ENCODE assay signal across 20 mouse cellular contexts in the genomic region with DNA sequence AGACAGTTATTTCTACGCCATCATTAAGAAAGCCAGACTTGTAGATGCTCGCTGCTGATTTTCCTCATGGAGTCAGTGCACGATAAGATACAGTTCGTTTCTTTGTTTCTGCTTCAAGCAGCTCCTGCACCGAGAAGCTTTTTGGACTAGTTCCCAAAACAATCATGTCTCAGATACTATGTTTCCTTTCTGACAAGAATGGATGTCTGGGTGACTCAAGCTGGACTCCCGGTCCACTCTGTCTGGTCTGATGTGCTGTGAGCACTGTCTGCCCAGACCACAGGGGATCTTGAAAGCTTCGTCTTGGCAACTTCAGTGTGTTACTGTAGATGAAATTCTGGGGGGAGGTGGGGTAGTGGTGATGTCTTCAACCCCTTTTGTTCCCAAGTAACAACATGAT.
DNase-seq lines count a peak whose midpoint lies in the region; ATAC-seq and TF ChIP-seq lines count a peak whose summit lies in the region.
"Had no signal": no experiment of that assay in that cellular context is flagged by ENCODE, and none has a peak within 500 bp of the region (broad histone marks: within the 10 kb centered on the region; RNA-seq: fewer than 3 reads in every experiment).

No protein-coding gene starts in this region.

- 67% methylated on average over 7 of the region's 7 CpGs for WGBS in kidney, postnatal 0 days
- WGBS in midbrain, postnatal 0 days, result 75% methylated on average over 7 of the region's 7 CpGs
- 79% methylated on average over 7 of the region's 7 CpGs for whole genome bisulfite sequencing in midbrain, embryonic 14.5 days

- H3K9ac ChIP-seq in kidney, postnatal 0 days (ENCODE audit: low read depth, low read length), result no peak overlapping the region
- H3K9ac ChIP-seq in midbrain, postnatal 0 days (replicated peaks; ENCODE audit: low read length, poor library complexity, severe bottlenecking), result no peak overlapping the region
- H3K9ac ChIP-seq in midbrain, embryonic 14.5 days (replicated peaks; ENCODE audit: low read length), result no peak overlapping the region
- H3K9ac ChIP-seq: forebrain, embryonic 13.5 days; heart, embryonic 15.5 days; kidney, embryonic 15.5 days; liver, embryonic 15.5 days had no signal

- no peaks in the 10 kb centered on the region for H3K36me3 ChIP-seq in kidney, postnatal 0 days (ENCODE audit: insufficient read depth, low read length)
- no peaks in the 10 kb centered on the region for H3K36me3 ChIP-seq in midbrain, postnatal 0 days (ENCODE audit: insufficient read depth, low read length)
- H3K36me3 ChIP-seq in midbrain, embryonic 14.5 days (ENCODE audit: control insufficient read depth, insufficient read depth, low read length), result no peaks in the 10 kb centered on the region
- H3K36me3 ChIP-seq: heart, embryonic 15.5 days; hindbrain, embryonic 10.5 days; kidney, embryonic 15.5 days; liver, embryonic 15.5 days had no signal

- no peak overlapping the region for H3K27ac ChIP-seq in kidney, postnatal 0 days
- H3K27ac ChIP-seq in midbrain, postnatal 0 days (ENCODE audit: low read depth, low read length), result no peak overlapping the region
- no peak overlapping the region for H3K27ac ChIP-seq in midbrain, embryonic 14.5 days (replicated peaks; ENCODE audit: low read depth, low read length)
- H3K27ac ChIP-seq: forebrain, embryonic 13.5 days; gastrocnemius, adult 2 months; heart, embryonic 15.5 days; hindbrain, embryonic 10.5 days; kidney, embryonic 15.5 days; liver, embryonic 15.5 days had no signal

- DNase-seq in adrenal gland, adult 2 months, result peak; percentile 20
- DNase-seq in adrenal gland, postnatal 25 days, result no peak
- DNase-seq in kidney, postnatal 0 days (ENCODE audit: low spot score), result peak; percentile 16
- DNase-seq in kidney, adult 11 months, result no peak
- DNase-seq in midbrain, postnatal 0 days (ENCODE audit: low spot score), result peak; percentile 47
- no peak for DNase-seq in midbrain, embryonic 14.5 days
- peak; percentile 8 to 40 for DNase-seq in lung, postnatal 4 days
- DNase-seq in kidney, postnatal 25 days, result no peak
- DNase-seq: cerebellum, postnatal 14 days; gastrocnemius, adult 2 months; heart, adult 18-20 months; right cerebral cortex, adult 18-20 months; thymus, adult 2 months had no signal

- ATAC-seq in kidney, postnatal 0 days (replicated peaks; ENCODE audit: low FRiP score, low read depth), result no peak
- ATAC-seq in midbrain, postnatal 0 days (ENCODE audit: low FRiP score), result no peak
- no peak for ATAC-seq in midbrain, embryonic 14.5 days (ENCODE audit: low FRiP score, low TSS enrichment)
- ATAC-seq: forebrain, embryonic 13.5 days; inflammation-experienced regulatory T-cells, adult 6 months had no signal

- H3K27me3 ChIP-seq in kidney, postnatal 0 days (ENCODE audit: insufficient read depth, low read length), result no peaks in the 10 kb centered on the region
- H3K27me3 ChIP-seq in midbrain, postnatal 0 days (ENCODE audit: insufficient read depth, low read length), result no peaks in the 10 kb centered on the region
- H3K27me3 ChIP-seq in midbrain, embryonic 14.5 days (ENCODE audit: control insufficient read depth, insufficient read depth, low read length), result no peaks in the 10 kb centered on the region
- H3K27me3 ChIP-seq: forebrain, embryonic 13.5 days; heart, embryonic 15.5 days; kidney, embryonic 15.5 days; liver, embryonic 15.5 days had no signal

- no peaks in the 10 kb centered on the region for H3K9me3 ChIP-seq in kidney, postnatal 0 days (replicated peaks; ENCODE audit: low read length)
- no peaks in the 10 kb centered on the region for H3K9me3 ChIP-seq in midbrain, postnatal 0 days (ENCODE audit: low read length)
- H3K9me3 ChIP-seq in midbrain, embryonic 14.5 days (ENCODE audit: control insufficient read depth, low read length), result no peaks in the 10 kb centered on the region
- H3K9me3 ChIP-seq: forebrain, embryonic 13.5 days; heart, embryonic 15.5 days; hindbrain, embryonic 10.5 days; kidney, embryonic 15.5 days; liver, embryonic 15.5 days; megakaryocyte, embryonic 14.5 days had no signal

- H3K4me3 ChIP-seq in kidney, postnatal 0 days (replicated peaks; ENCODE audit: low read depth, low read length), result no peak overlapping the region
- no peak overlapping the region for H3K4me3 ChIP-seq in midbrain, postnatal 0 days (ENCODE audit: low read depth, low read length)
- no peak overlapping the region for H3K4me3 ChIP-seq in midbrain, embryonic 14.5 days (replicated peaks; ENCODE audit: low read depth, low read length)
- H3K4me3 ChIP-seq: forebrain, embryonic 13.5 days; gastrocnemius, adult 2 months; heart, embryonic 15.5 days; hindbrain, embryonic 10.5 days; kidney, embryonic 15.5 days; liver, embryonic 15.5 days had no signal

- H3K4me2 ChIP-seq in kidney, postnatal 0 days (ENCODE audit: low read length), result no peak overlapping the region
- H3K4me2 ChIP-seq in midbrain, postnatal 0 days (ENCODE audit: low read depth, low read length, poor library complexity, severe bottlenecking), result no peak overlapping the region
- no peak overlapping the region for H3K4me2 ChIP-seq in midbrain, embryonic 14.5 days (ENCODE audit: low read length)
- H3K4me2 ChIP-seq: forebrain, embryonic 13.5 days; heart, embryonic 15.5 days; kidney, embryonic 15.5 days; liver, embryonic 15.5 days had no signal

- no peak for TF ChIP-seq CTCF in kidney, postnatal 0 days (IDR thresholded peaks at IDR 0.05; ENCODE audit: low read depth)
- TF ChIP-seq CTCF in midbrain, postnatal 0 days (IDR thresholded peaks at IDR 0.05), result no peak

- H3K4me1 ChIP-seq in kidney, postnatal 0 days (replicated peaks; ENCODE audit: insufficient read depth, low read length), result no peaks in the 10 kb centered on the region
- no peaks in the 10 kb centered on the region for H3K4me1 ChIP-seq in midbrain, postnatal 0 days (ENCODE audit: insufficient read depth, low read length)
- H3K4me1 ChIP-seq in midbrain, embryonic 14.5 days (ENCODE audit: control insufficient read depth, insufficient read depth, low read length), result 0 out of 2 replicates have a peak, but pooled peaks cover 4% of the 10 kb centered on the region
- H3K4me1 ChIP-seq: forebrain, embryonic 13.5 days; heart, embryonic 15.5 days; liver, embryonic 15.5 days had no signal

Comparison
In these comparisons a context has a peak if more than half of its experiments do, and no peak if none do; other contexts are left out.
1. DNase-seq: peak in adrenal gland, adult 2 months (single experiment), kidney, postnatal 0 days (single experiment), midbrain, postnatal 0 days (single experiment) and lung, postnatal 4 days (2 of 2); none in adrenal gland, postnatal 25 days (single experiment), kidney, adult 11 months (single experiment), midbrain, embryonic 14.5 days (single experiment) and kidney, postnatal 25 days (0 of 2).